ENCODE assay signal across 17 mouse cellular contexts in the genomic region with DNA sequence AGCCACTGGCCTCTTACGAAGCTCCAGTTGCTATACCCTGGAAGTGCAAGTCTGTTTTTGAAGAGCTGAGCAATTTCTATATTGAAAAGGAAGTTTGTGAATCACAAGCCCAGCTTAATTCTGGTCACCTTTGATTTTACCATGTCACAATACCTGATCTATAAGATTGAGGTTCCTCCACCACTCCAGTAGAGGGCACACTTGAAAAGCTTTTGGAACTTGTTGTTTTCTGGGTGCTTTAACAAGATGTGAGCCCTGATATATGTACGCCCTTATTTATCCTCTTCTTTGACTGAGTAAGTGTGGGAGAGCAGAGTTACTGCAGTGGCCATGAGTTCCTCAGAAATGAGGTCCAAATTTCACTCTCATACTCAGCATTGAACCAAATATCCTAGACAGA.
A peak's percentile ranks its signal among the peaks of the same experiment; 100 is the strongest.
DNase-seq lines count a peak whose midpoint lies in the region; TF ChIP-seq lines count a peak whose summit lies in the region.
"Had no signal": no experiment of that assay in that cellular context is flagged by ENCODE, and none has a peak within 500 bp of the region (broad histone marks: within the 10 kb centered on the region; RNA-seq: fewer than 3 reads in every experiment).

No protein-coding gene starts in this region.

- intact Hi-C loops in gastrocnemius, adult 2 months (cut with DNase I), result no loop called here
- intact Hi-C loops in gastrocnemius, postnatal 36 days (cut with DNase I), result no loop called here

- TF ChIP-seq POLR2A in brain, embryonic 14.5 days (IDR thresholded peaks at IDR 0.05; ENCODE audit: borderline replicate concordance, extremely low read depth, insufficient read depth, insufficient read length, poor library complexity, severe bottlenecking), result no peak

- H3K4me3 ChIP-seq in gastrocnemius, adult 2 months, result no peak overlapping the region
- H3K4me3 ChIP-seq: embryonic facial prominence, embryonic 15.5 days; forebrain, embryonic 10.5 days; hindbrain, embryonic 10.5 days; limb, embryonic 12.5 days; liver, embryonic 13.5 days; lung, embryonic 15.5 days had no signal

- TF ChIP-seq CTCF in gastrocnemius, adult 2 months (IDR thresholded peaks at IDR 0.05), result peak; percentile 6; the same call in 1 of the 2 replicates
- TF ChIP-seq CTCF in brain, embryonic 14.5 days (IDR thresholded peaks at IDR 0.05; ENCODE audit: borderline replicate concordance, extremely low read depth, insufficient read depth, insufficient read length), result peak; percentile 16; the same call in 1 of the 2 replicates

- no peak for DNase-seq in gastrocnemius, adult 2 months
- DNase-seq in gastrocnemius, postnatal 36 days, result no peak
- peak; percentile 38 for DNase-seq in 416B (ENCODE audit: low read depth)
- peak; percentile 19 for DNase-seq in ES-CJ7 (ENCODE audit: low read depth, low spot score)
- DNase-seq in brain, embryonic 14.5 days (ENCODE audit: low read depth), result peak; percentile 36
- no peak for DNase-seq in frontal cortex, postnatal 36 days (ENCODE audit: low spot score in 2 of 2)
- DNase-seq in layer of hippocampus, adult 18-20 months (ENCODE audit: low spot score in 2 of 2), result no peak
- DNase-seq: adrenal gland, adult 2 months; cerebellum, adult 2 months; heart, adult 11 months; liver, embryonic 13.5 days; thymus, adult 2 months had no signal

- H3K27ac ChIP-seq in gastrocnemius, adult 2 months, result no peak overlapping the region
- H3K27ac ChIP-seq: embryonic facial prominence, embryonic 15.5 days; forebrain, embryonic 10.5 days; hindbrain, embryonic 10.5 days; limb, embryonic 12.5 days; liver, embryonic 13.5 days; lung, embryonic 15.5 days had no signal

Comparison
In these comparisons a context has a peak if more than half of its experiments do, and no peak if none do; other contexts are left out.
1. DNase-seq: peak in 416B (single experiment), ES-CJ7 (single experiment) and brain, embryonic 14.5 days (single experiment); none in gastrocnemius, adult 2 months (single experiment), gastrocnemius, postnatal 36 days (0 of 2), frontal cortex, postnatal 36 days (0 of 2) and layer of hippocampus, adult 18-20 months (0 of 2).